In genomic region chr3:116333229-116333628, GRCm38 (mm10) we compare ENCODE assay signal across 9 mouse cellular contexts.
A peak's percentile ranks its signal among the peaks of the same experiment; 100 is the strongest.
DNase-seq lines count a peak whose midpoint lies in the region; ATAC-seq and TF ChIP-seq lines count a peak whose summit lies in the region.
"Had no signal": no experiment of that assay in that cellular context is flagged by ENCODE, and none has a peak within 500 bp of the region (broad histone marks: within the 10 kb centered on the region; RNA-seq: fewer than 3 reads in every experiment).

No protein-coding gene starts in this region.

- no peak overlapping the region for H3K9ac ChIP-seq in liver, embryonic 11.5 days (ENCODE audit: low read depth, low read length)
- H3K9ac ChIP-seq in forebrain, embryonic 13.5 days: no peak overlapping the region
- H3K9ac ChIP-seq: embryonic facial prominence, embryonic 12.5 days had no signal

- DNase-seq in heart, postnatal 14 days: peak; percentile 58 to 63
- no peak for DNase-seq in heart, postnatal 25 days (ENCODE audit: low spot score)
- peak in 1 of 2 experiments; percentile 18 for DNase-seq in spleen, adult 2 months (ENCODE audit: low read depth in 1 of 2, low spot score in 2 of 2)
- no peak for DNase-seq in spleen, adult 12 weeks (ENCODE audit: low spot score)
- no peak for DNase-seq in liver, embryonic 11.5 days (ENCODE audit: low spot score)
- peak; percentile 41 for DNase-seq in thymus, postnatal 25 days

- ATAC-seq in liver, embryonic 11.5 days (replicated peaks; ENCODE audit: low FRiP score): 0 out of 2 replicates have a peak, but pooled peaks have one; percentile 46
- no peak for ATAC-seq in forebrain, embryonic 13.5 days

- no peak overlapping the region for H3K4me3 ChIP-seq in spleen, adult 2 months (ENCODE audit: extremely low read depth, insufficient read depth, insufficient read length)
- H3K4me3 ChIP-seq in bone marrow, adult 2 months (replicated peaks; ENCODE audit: control insufficient read depth, low read depth, low read length): no peak overlapping the region
- H3K4me3 ChIP-seq in liver, embryonic 11.5 days (ENCODE audit: low read depth, low read length): no peak overlapping the region
- no peak overlapping the region for H3K4me3 ChIP-seq in forebrain, embryonic 13.5 days
- H3K4me3 ChIP-seq: embryonic facial prominence, embryonic 12.5 days had no signal

- WGBS in spleen, adult 2 months: 19% methylated on average over 7 of the region's 7 CpGs
- 18% methylated on average over 7 of the region's 7 CpGs for WGBS in bone marrow, adult 2 months
- 15% methylated on average over 7 of the region's 7 CpGs for WGBS in liver, embryonic 11.5 days
- 14% methylated on average over 7 of the region's 7 CpGs for WGBS in forebrain, embryonic 13.5 days

- no peak overlapping the region for H3K4me2 ChIP-seq in liver, embryonic 11.5 days
- no peak overlapping the region for H3K4me2 ChIP-seq in forebrain, embryonic 13.5 days
- H3K4me2 ChIP-seq: embryonic facial prominence, embryonic 12.5 days had no signal

- no peaks in the 10 kb centered on the region for H3K4me1 ChIP-seq in spleen, adult 2 months (ENCODE audit: control insufficient read depth, insufficient read depth, insufficient read length)
- no peaks in the 10 kb centered on the region; the same call in 1 of the 2 replicates for H3K4me1 ChIP-seq in bone marrow, adult 2 months (ENCODE audit: control insufficient read depth, insufficient read depth, low read length)
- no peaks in the 10 kb centered on the region for H3K4me1 ChIP-seq in liver, embryonic 11.5 days (replicated peaks; ENCODE audit: control insufficient read depth, insufficient read depth, low read length)
- 0 out of 2 replicates have a peak, but pooled peaks cover 3% of the 10 kb centered on the region for H3K4me1 ChIP-seq in forebrain, embryonic 13.5 days
- H3K4me1 ChIP-seq: embryonic facial prominence, embryonic 12.5 days had no signal

- no peak for TF ChIP-seq POLR2A in spleen, adult 2 months (IDR thresholded peaks at IDR 0.05; ENCODE audit: low read depth, low read length)
- no peak for TF ChIP-seq POLR2A in bone marrow, adult 2 months (IDR thresholded peaks at IDR 0.05; ENCODE audit: borderline replicate concordance, control insufficient read depth, low read depth, low read length)

- H3K27ac ChIP-seq in spleen, adult 2 months (ENCODE audit: insufficient read depth, low read length): no peak overlapping the region
- no peak overlapping the region for H3K27ac ChIP-seq in bone marrow, adult 2 months (ENCODE audit: control insufficient read depth, insufficient read depth, low read depth, low read length, poor library complexity)
- no peak overlapping the region for H3K27ac ChIP-seq in liver, embryonic 11.5 days (ENCODE audit: low read depth, low read length)
- H3K27ac ChIP-seq in forebrain, embryonic 13.5 days: no peak overlapping the region
- H3K27ac ChIP-seq: embryonic facial prominence, embryonic 12.5 days had no signal

- no peaks in the 10 kb centered on the region for H3K9me3 ChIP-seq in liver, embryonic 11.5 days (ENCODE audit: control insufficient read depth, low read length)
- no peaks in the 10 kb centered on the region for H3K9me3 ChIP-seq in forebrain, embryonic 13.5 days (replicated peaks)
- H3K9me3 ChIP-seq: embryonic facial prominence, embryonic 12.5 days had no signal

- intact Hi-C loops in heart, postnatal 14 days (cut with DNase I): loop anchor here (5.0 to 10.0 kb wide), 3 partner anchors 259 to 502 kb away; partner anchors contain the start of gene Sass6
- intact Hi-C loops in heart, postnatal 25 days (cut with DNase I): loop anchor here (2.0 to 10.0 kb wide), 3 partner anchors 164 to 418 kb away; partner anchors contain the start of gene Sass6

- H3K27me3 ChIP-seq in spleen, adult 2 months (ENCODE audit: control insufficient read depth, insufficient read depth, low read length): no peaks in the 10 kb centered on the region
- H3K27me3 ChIP-seq in liver, embryonic 11.5 days (replicated peaks; ENCODE audit: control insufficient read depth, insufficient read depth, low read length): no peaks in the 10 kb centered on the region
- no peaks in the 10 kb centered on the region for H3K27me3 ChIP-seq in forebrain, embryonic 13.5 days
- H3K27me3 ChIP-seq: embryonic facial prominence, embryonic 12.5 days had no signal

- peak; percentile 61 for TF ChIP-seq CTCF in spleen, adult 2 months (IDR thresholded peaks at IDR 0.05; ENCODE audit: extremely low read depth, insufficient read depth, insufficient read length, insufficient replicate concordance)
- TF ChIP-seq CTCF in bone marrow, adult 2 months (IDR thresholded peaks at IDR 0.05; ENCODE audit: control insufficient read depth, insufficient read depth, low read length): peak; percentile 64

- H3K36me3 ChIP-seq in spleen, adult 2 months (ENCODE audit: control insufficient read depth, insufficient read depth, low read length): peaks cover 4% of the 10 kb centered on the region
- H3K36me3 ChIP-seq in liver, embryonic 11.5 days (ENCODE audit: control insufficient read depth, insufficient read depth, low read length): no peaks in the 10 kb centered on the region
- H3K36me3 ChIP-seq in forebrain, embryonic 13.5 days (ENCODE audit: poor library complexity, severe bottlenecking): peaks cover 8% of the 10 kb centered on the region; the same call in 1 of the 2 replicates

Comparison
In these comparisons a context has a peak if more than half of its experiments do, and no peak if none do; other contexts are left out.
1. DNase-seq: peak in heart, postnatal 14 days (2 of 2) and thymus, postnatal 25 days (single experiment); none in heart, postnatal 25 days (single experiment), spleen, adult 12 weeks (single experiment) and liver, embryonic 11.5 days (single experiment).